Mouse (Mus musculus): Measurements from ENCODE around the gene Rnf40.

Rnf40 gene

GRCm38 (mm10) chr7:127588011-127588871 lies at the start of gene Rnf40, which contains the start of gene Ccdc189:
Rnf40 (plus strand) TSS chr7:127588767.
Ccdc189 (minus strand) TSS chr7:127588595.
- DNase-seq (ENCODE audit: low read depth): peak; percentile 98

- no peak for DNase-seq (ENCODE audit: low read depth)
Measured at GRCm38 (mm10) chr7:127541671-127542070, 46.9 kb upstream of the Rnf40 start.

DNA sequence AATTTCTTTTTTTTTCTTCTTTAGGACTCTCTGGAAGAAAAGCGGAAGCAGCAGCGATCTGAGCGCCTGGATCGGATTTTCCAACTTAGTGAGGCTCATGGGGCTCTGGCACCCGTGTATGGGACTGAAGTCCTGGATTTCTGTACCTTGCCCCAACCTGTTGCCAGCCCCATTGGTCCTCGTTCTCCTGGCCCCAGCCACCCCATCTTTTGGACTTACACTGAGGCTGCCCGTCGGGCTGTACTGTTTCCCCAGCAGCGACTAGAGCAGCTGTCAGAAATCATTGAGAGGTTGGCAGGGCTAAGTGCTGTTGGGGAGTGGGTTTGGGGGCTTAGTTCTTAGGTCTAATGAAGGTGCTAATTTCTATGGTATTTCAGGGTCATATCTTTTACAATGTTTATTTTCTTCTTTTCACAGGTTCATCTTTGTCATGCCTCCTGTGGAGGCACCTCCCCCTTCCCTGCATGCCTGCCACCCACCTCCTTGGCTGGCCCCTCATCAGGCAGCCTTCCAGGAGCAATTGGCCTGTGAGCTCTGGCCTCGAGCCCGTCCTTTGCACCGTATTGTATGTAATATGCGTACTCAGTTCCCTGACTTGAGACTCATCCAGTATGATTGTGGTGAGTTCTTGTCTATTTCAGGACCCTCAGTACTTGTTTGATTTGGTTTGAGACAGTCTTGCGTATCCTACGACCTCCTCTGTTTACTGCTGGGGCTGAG lies 39.3 kb upstream of the Rnf40 start:
- no peak for DNase-seq (ENCODE audit: low read depth)

- no peak for DNase-seq (ENCODE audit: low read depth)
Measured at GRCm38 (mm10) chr7:127551558-127551957, 37.0 kb upstream of the Rnf40 start.

GRCm38 (mm10) chr7:127560580-127560979 lies 28.0 kb upstream of the Rnf40 start:
- no peak for DNase-seq (ENCODE audit: low read depth)

DNA sequence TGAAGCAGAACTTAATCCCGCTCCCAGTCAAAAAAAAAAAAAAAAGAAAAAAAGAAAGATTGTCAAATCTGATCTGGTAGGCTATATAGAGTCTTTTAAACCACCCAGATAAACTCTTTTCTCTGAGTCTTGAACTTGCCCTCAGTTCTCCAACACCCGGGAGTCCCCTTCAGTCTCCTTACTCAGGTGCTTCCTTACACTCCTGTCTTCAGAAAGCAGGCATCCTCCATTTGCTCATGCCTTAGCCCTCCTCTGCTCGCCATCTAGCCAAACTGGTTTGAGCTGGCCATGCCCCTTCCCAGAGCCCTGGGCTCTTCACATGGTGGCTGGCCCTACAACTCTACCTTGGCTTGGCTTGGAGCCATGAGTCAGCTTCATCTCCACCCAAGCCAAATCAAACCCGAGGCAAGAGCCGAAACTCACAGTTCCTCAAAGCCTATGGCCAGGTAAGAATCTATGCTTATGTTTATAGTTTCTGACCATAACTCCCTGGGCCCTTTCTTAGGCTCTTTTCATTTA lies 27.2 kb upstream of the Rnf40 start, which contains the start of gene Tmem265:
Tmem265 (plus strand) TSS at position 51 of the 519 bp plus-strand sequence.
- no peak for DNase-seq (ENCODE audit: low read depth)

DNA sequence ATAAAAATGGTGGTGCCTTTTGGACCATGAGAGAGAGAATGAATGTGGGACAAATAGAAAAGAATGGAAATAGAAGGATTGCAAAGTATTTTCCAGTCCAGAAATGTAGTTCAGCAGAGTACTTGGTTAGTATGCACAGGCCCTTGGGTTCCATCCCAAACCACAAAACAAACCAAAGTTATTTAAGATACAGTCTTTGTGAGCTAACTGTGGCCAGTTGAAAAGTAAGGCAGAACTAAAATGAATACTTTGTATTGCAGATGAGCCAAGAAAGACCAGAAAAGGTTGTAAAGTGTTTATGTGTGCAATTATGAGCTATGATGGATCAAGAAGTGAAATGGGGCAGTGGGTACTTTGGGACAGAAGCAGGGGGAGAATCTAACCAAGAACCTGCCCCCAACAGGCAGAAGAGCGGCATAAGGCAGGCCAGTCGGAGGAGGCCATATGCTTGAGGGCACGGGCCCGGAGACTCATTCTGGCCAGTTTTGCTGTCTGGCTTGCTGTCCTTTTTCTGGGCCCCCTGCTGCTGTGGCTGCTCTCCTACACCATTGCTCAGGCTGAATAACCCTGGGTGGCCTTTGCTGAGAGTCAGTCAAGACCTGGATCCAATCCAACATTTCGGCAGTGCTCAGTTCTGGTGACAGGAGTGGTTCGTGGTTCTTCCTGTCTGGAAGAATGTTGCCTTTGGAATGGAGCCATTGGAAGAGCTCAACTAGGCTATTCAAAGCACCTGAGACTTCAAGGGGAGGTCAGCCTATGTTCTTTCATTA lies 24.0 kb upstream of the Rnf40 start:
- no peak for DNase-seq (ENCODE audit: low read depth)

DNA sequence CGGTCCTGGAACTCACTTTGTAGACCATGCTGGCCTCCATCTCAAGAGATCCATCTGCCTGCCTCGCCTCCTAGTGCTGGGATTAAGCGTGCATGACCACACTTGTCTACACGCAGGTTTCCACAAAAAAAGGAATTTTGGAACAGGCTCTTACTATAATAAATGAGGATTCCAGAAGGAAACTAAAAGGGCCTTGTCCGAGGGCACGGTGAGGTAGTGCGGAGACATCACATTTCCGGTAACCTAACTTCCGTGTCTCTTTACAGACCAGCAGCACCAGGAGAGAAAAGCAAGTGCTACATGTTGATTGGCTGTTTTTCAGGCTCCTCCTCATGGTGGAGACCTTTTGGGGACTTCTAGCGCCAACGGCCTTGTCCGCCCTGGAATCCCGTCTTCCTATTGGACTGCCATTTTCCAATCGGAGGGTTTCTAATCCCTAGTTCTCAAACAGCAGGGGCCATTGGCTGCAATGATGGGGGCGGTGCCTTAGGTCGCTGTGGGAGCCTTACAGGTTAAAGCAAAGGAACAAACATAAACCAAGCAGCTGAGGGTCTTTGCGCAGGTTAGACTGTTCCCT lies 15.6 kb upstream of the Rnf40 start, which contains the start of gene Phkg2:
Phkg2 (plus strand) TSS at position 446 of the 577 bp plus-strand sequence.
- DNase-seq (ENCODE audit: low read depth): peak; percentile 97

GRCm38 (mm10) chr7:127573503-127574008 lies 15.0 kb upstream of the Rnf40 start:
- peak; percentile 15 for DNase-seq (ENCODE audit: low read depth)

DNA sequence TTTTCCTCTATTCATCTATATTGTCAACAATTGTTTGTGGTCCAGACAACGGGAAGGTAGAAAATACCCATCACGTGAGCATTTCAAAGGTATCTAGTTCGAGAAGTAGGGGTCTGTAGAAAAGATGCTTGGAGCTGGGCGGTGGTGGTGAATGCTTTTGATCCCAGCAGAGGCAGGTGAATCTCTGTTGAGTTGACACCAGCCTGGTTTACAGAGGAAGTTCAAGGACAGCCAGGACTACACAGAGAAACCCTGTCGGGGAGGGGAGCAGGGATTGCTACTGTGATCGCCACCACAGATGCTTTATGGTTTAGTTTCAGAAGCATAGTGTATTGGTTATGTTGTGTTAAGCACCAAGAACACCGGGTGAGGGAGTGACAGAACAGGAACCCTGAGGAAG lies 14.5 kb upstream of the Rnf40 start:
- DNase-seq (ENCODE audit: low read depth): no peak

GRCm38 (mm10) chr7:127583260-127583659 lies 5.3 kb upstream of the Rnf40 start:
- DNase-seq (ENCODE audit: low read depth): no peak

DNA sequence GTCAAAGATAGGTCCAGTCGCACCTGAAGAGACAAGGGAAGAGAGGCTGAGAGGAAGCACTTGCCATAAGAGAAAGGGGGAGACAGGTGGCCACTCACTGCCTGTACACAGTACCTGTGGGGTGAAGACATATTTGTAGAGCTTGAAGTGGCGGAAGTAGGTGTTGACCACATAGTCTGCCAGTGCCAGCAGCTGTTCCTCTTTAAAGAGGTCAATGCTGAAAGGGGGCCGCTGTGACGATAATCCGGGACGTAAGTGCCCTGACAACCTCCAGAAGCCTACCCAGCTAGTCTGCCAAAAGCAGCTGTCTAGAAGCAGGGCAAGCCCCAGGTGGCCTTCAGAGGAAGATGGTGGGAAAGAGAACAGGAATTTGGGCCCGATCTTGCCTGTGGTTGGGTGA lies 3.5 kb upstream of the Rnf40 start:
- DNase-seq (ENCODE audit: low read depth): no peak

DNA sequence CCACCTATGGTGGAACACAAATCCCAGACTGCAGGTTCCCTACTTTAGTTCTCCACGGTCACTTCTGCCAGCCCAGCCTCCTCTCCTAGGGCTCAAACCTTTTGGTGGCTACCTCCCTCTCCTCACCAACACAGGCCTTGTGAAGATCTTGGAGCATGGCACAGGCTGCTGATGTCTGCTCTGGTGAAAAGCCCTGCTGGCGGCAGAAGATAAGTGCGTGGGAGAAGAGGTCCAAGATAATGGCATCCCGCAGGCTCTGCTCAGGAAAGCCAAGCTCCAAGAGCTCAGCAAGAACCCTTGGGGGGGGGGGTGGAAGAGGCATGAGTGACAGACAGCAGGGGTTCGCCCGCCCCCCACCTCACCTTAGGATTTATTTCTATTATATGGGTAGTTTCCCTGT lies 2.4 kb upstream of the Rnf40 start:
- peak; percentile 51 for DNase-seq (ENCODE audit: low read depth)

DNA sequence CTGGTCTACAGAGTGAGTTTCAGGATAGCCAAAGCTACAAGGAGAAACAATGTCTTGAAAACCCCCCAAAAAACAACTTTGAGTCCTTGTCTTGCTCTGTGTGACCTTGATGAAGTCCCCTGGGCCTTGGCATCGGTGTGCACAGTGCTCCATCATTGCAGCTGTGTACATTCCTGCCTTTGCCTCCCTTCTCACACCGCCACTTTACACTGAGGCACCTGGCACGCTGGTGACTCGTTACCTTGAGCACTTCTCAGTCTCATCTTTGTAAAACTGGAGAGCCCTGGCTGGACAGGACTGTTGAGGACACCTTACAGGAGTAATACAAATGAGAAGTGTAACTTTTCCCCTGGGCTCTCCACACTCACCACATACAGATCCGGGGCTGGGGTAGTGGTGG lies 1.4 kb upstream of the Rnf40 start:
- no peak for DNase-seq (ENCODE audit: low read depth)

DNA sequence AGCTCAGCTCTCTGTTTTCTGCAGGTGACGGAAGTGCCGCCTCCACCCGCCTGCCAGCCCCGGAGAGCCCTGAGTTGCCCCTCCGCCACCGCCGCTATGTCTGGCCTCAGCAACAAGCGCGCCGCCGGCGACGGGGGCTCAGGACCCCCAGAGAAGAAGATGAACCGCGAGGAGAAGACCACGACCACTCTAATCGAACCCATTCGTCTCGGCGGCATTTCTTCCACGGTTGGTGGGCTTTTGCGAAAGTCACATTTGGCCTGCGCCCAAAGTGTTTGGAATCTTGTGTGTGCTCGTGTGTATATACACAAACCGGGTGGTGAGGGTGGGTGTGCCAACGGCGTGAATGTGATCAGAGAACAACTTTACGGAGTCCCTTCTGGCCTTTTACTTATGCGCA lies 334 bp downstream of the Rnf40 start:
- no peak for DNase-seq (ENCODE audit: low read depth)

- no peak for DNase-seq (ENCODE audit: low read depth)
Measured at GRCm38 (mm10) chr7:127589637-127590036, 1.1 kb downstream of the Rnf40 start.

GRCm38 (mm10) chr7:127591108-127591507 lies 2.5 kb downstream of the Rnf40 start:
- DNase-seq (ENCODE audit: low read depth): no peak

DNA sequence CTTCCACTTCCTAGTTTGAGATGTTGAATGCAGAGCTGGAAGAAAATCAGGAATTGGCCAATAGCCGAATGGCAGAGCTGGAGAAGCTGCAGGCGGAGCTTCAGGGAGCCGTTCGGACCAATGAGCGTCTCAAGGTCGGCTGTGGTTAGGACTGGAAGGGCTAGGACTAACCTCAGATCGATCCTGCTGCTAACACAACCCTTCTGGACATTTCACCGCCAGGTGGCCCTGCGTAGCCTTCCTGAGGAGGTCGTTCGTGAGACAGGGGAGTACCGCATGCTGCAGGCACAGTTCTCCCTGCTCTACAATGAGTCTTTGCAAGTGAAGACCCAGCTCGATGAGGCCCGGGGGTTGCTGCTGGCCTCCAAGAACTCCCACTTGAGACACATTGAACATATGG lies 4.0 kb downstream of the Rnf40 start:
- no peak for DNase-seq (ENCODE audit: low read depth)

- no peak for DNase-seq (ENCODE audit: low read depth)
Measured at GRCm38 (mm10) chr7:127596747-127597146, 8.2 kb downstream of the Rnf40 start.

GRCm38 (mm10) chr7:127600612-127601011 lies 12.0 kb downstream of the Rnf40 start:
- DNase-seq (ENCODE audit: low read depth): no peak

DNA sequence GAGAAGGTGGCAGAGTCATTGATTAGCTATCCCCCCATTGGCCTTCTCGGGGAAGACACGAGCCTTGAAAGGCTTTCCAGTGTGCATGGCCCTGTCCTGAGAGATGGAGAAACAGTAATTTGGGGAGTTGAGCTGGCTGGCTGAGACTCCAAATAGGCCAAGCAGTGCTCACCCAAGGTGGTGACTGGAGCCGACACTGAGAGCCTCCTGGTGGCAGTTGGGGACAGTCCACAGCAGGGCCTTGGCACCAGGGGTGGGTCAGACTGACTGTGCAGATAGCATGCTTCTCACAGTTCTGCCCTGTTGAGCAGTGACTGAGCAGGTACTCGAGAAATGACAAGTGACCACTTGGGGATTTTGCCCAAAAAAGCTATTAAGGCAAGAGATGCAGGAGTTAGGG lies 13.2 kb downstream of the Rnf40 start:
- no peak for DNase-seq (ENCODE audit: low read depth)
